Comparison of ENCODE assay signal across 17 mouse cellular contexts in genomic region chr8:82995727-82996438, GRCm38 (mm10).
"Had no signal": no experiment of that assay in that cellular context is flagged by ENCODE, and none has a peak within 500 bp of the region (broad histone marks: within the 10 kb centered on the region; RNA-seq: fewer than 3 reads in every experiment).

No protein-coding gene starts in this region.

- H3K9ac ChIP-seq: liver, embryonic 13.5 days; midbrain, embryonic 15.5 days; neural tube, embryonic 12.5 days; neural tube, embryonic 15.5 days had no signal

- ATAC-seq: intestine, postnatal 0 days; midbrain, embryonic 15.5 days had no signal

- DNase-seq: kidney, adult 2 months; kidney, postnatal 36 days; layer of hippocampus, postnatal 36 days; liver, embryonic 13.5 days; right cerebral cortex, adult 18-20 months; right cerebral cortex, postnatal 14 days; right cerebral cortex, postnatal 4 days; thymus, adult 2 months; thymus, postnatal 14 days; thymus, postnatal 4 days had no signal

- H3K27me3 ChIP-seq: liver, embryonic 13.5 days; midbrain, embryonic 15.5 days; neural tube, embryonic 12.5 days; neural tube, embryonic 15.5 days had no signal

- H3K27ac ChIP-seq: kidney, postnatal 0 days; left cerebral cortex, adult 2 months; liver, embryonic 13.5 days; midbrain, embryonic 15.5 days; neural tube, embryonic 12.5 days; neural tube, embryonic 15.5 days; stomach, postnatal 0 days had no signal

- H3K36me3 ChIP-seq: liver, embryonic 13.5 days; midbrain, embryonic 15.5 days; neural tube, embryonic 12.5 days; neural tube, embryonic 15.5 days had no signal

- H3K4me1 ChIP-seq: liver, embryonic 13.5 days; midbrain, embryonic 15.5 days; neural tube, embryonic 12.5 days; neural tube, embryonic 15.5 days had no signal

- H3K4me3 ChIP-seq: left cerebral cortex, adult 2 months; liver, embryonic 13.5 days; midbrain, embryonic 15.5 days; neural tube, embryonic 12.5 days; neural tube, embryonic 15.5 days had no signal

- H3K4me2 ChIP-seq: liver, embryonic 13.5 days; midbrain, embryonic 15.5 days; neural tube, embryonic 12.5 days; neural tube, embryonic 15.5 days had no signal

- H3K9me3 ChIP-seq: liver, embryonic 13.5 days; midbrain, embryonic 15.5 days; neural tube, embryonic 12.5 days; neural tube, embryonic 15.5 days had no signal
